Mouse (Mus musculus): ENCODE results near the gene Tmem262.

GRCm38 (mm10) chr19:6042293-6042692 is 37.5 kb upstream of the Tmem262 start:
- TF ChIP-seq CTCF (IDR thresholded peaks at IDR 0.05; ENCODE audit: insufficient read depth, low read length) (no peak), POLR2A (IDR thresholded peaks at IDR 0.05; ENCODE audit: borderline replicate concordance, extremely low read depth, low read depth, low read length) (no peak)

Measured in lung, adult 2 months (tissue).